Mouse (Mus musculus) neural tube, embryonic 11.5 days (tissue): ENCODE data around the gene Pard3b. TPM values are rescaled to one million over a fixed set of nuclear protein-coding genes. Genes with fewer than 3 reads are reported as not detected.

ENCODE experiments used
- ATAC-seq: fragments of 200-750 bp; cut with Nextera tagmentation; 2 replicates; pipeline ENCODE4 v1.8.0; 2017; ENCODE audit warnings: moderate number of reproducible peaks, mild to moderate bottlenecking, moderate TSS enrichment, moderate library complexity; ENCODE audit not compliant: insufficient read depth, low FRiP score, low TSS enrichment
- DNase-seq: peaks from one replicate; pipeline ENCODE4 v3.0.0-alpha.2; 2015; ENCODE audit warnings: low spot score
- H3K27ac ChIP-seq: fragments of 300-500 bp; sonication (generic); 2 replicates; pipeline ENCODE4 v1.5.1; 2014; ENCODE audit warnings: low read depth, mild to moderate bottlenecking, low read length
- H3K27me3 ChIP-seq: fragments of 300-500 bp; sonication (generic); 2 replicates; pipeline ENCODE4 v1.6.1; 2014; ENCODE audit warnings: mild to moderate bottlenecking, low read length, mixed read lengths; ENCODE audit not compliant: control insufficient read depth, insufficient read depth
- H3K36me3 ChIP-seq: fragments of 300-500 bp; sonication (generic); 2 replicates; pipeline ENCODE4 v1.6.1; 2014; ENCODE audit warnings: mild to moderate bottlenecking, low read length, moderate library complexity, mixed read lengths; ENCODE audit not compliant: control insufficient read depth, insufficient read depth
- H3K4me1 ChIP-seq: fragments of 300-500 bp; sonication (generic); 2 replicates; pipeline ENCODE4 v1.6.1; 2014; ENCODE audit warnings: low read length, mixed read lengths; ENCODE audit not compliant: control insufficient read depth, insufficient read depth
- H3K4me2 ChIP-seq: fragments of 300-500 bp; sonication (generic); 2 replicates; pipeline ENCODE4 v1.6.1; 2014; ENCODE audit warnings: low read depth, mild to moderate bottlenecking, moderate library complexity
- H3K4me3 ChIP-seq: fragments of 300-500 bp; sonication (generic); 2 replicates; pipeline ENCODE4 v1.5.1; 2014; ENCODE audit warnings: low read depth, low read length
- H3K9ac ChIP-seq: fragments of 300-500 bp; sonication (generic); 2 replicates; pipeline ENCODE4 v1.6.1; 2014; ENCODE audit warnings: mild to moderate bottlenecking, low read length
- H3K9me3 ChIP-seq: fragments of 300-500 bp; sonication (generic); 2 replicates; pipeline ENCODE4 v1.6.1; 2016; ENCODE audit warnings: low read length; ENCODE audit not compliant: control insufficient read depth
- WGBS: fragments of 180-500 bp; shearing (Covaris S2); extraction: QIAGEN DNeasy Blood & Tissue Kit; methylation state at CpG from one replicate; pipeline ENCODE4 v1.1.7; 2014; 5-methylcytosine and 5-hydroxymethylcytosine counted together
- polyA plus RNA-seq: library from polyadenylated mRNA; unstranded; fragments of >200 nt; fragmentation: Nextera tagmentation; extraction: Ambion mirVana; gene quantifications from 2 replicates; pipeline ENCODE4 v1.2.1, GENCODE M21; 2014

Pard3b gene
- polyA plus RNA-seq, 1 experiment from 2014 or later = 12.6 TPM

DNA sequence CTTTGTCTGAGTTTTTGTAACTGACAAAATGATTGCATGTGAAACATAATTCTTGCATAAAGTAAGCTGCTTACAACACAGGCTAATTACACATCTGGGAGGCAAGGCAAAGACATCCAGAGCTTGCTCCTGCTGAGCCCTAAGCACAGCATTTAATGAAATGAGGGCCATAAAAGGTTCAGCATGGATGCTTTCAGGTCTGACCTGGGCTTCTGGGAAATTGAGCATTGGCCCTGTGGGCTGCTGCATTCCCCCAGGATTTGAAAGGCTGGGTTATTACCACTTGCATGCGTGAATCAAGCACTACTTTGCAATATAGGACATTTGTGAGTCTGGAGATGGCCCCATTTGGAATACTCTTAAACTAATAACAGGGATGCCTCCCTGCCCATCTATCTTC lies 552.2 kb downstream of the Pard3b start:
- no peak overlapping the region for H3K4me3 ChIP-seq
- peak; percentile 31 for DNase-seq
- WGBS = 8% methylated on average over 1 of the region's 1 CpGs

DNA sequence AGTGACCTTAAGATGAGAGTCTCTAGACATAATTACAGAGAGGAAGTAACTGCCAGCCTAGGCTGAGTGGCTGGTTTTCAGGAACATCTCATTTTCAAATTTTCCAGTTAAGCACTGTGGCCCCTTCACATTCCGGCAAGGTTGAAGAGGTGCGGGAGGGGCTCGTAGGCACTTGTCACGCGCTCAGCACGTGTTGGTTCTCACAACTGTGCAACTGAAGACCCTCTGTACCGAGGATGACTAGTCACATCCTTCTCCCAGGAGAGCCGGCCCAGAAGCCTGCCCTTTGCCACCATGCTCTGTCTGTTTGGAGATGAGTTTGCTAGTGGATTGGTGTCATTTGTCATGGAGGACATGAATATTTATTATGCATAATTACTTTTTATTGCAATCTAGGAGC lies 558.9 kb downstream of the Pard3b start:
- no peak overlapping the region for H3K4me2 ChIP-seq
- ATAC-seq (no peak), DNase-seq (peak; percentile 11)
- H3K27ac ChIP-seq = no peak overlapping the region
- no peaks in the 10 kb centered on the region for H3K4me1 ChIP-seq
- H3K27me3 ChIP-seq = no peaks in the 10 kb centered on the region
- H3K4me3 ChIP-seq = no peak overlapping the region
- H3K9me3 ChIP-seq = no peaks in the 10 kb centered on the region
- no peaks in the 10 kb centered on the region for H3K36me3 ChIP-seq
- H3K9ac ChIP-seq = no peak overlapping the region
- WGBS = 72% methylated on average over 8 of the region's 8 CpGs

More for the DNA sequence above, 552.2 kb downstream of the Pard3b start:
- Histone ChIP-seq H3K4me2 (no peak overlapping the region), H3K4me1 (no peaks in the 10 kb centered on the region), H3K36me3 (no peaks in the 10 kb centered on the region), H3K9ac (no peak overlapping the region), H3K27me3 (no peaks in the 10 kb centered on the region), H3K9me3 (no peaks in the 10 kb centered on the region), H3K27ac (no peak overlapping the region)
- ATAC-seq = no peak

- Histone ChIP-seq H3K36me3 (no peaks in the 10 kb centered on the region), H3K4me2 (no peak overlapping the region), H3K4me1 (no peaks in the 10 kb centered on the region), H3K27ac (no peak overlapping the region), H3K9ac (no peak overlapping the region), H3K4me3 (no peak overlapping the region), H3K27me3 (no peaks in the 10 kb centered on the region), H3K9me3 (no peaks in the 10 kb centered on the region)
- ATAC-seq (no peak), DNase-seq (no peak)
- 83% methylated on average over 1 of the region's 1 CpGs for whole genome bisulfite sequencing
These were observed 562.3 kb downstream of the Pard3b start for GRCm38 (mm10) chr1:62200919-62201318.

- Histone ChIP-seq H3K27me3 (no peaks in the 10 kb centered on the region), H3K4me3 (no peak overlapping the region), H3K36me3 (no peaks in the 10 kb centered on the region), H3K4me1 (no peaks in the 10 kb centered on the region), H3K27ac (no peak overlapping the region), H3K4me2 (no peak overlapping the region), H3K9me3 (no peaks in the 10 kb centered on the region), H3K9ac (no peak overlapping the region)
- ATAC-seq (no peak), DNase-seq (no peak)
- WGBS = 71% methylated on average over 2 of the region's 2 CpGs
These were observed 563.1 kb downstream of the Pard3b start for GRCm38 (mm10) chr1:62201686-62202257.

GRCm38 (mm10) chr1:62213285-62213684 lies 574.7 kb downstream of the Pard3b start:
- H3K4me3 ChIP-seq = no peak overlapping the region
- no peak overlapping the region for H3K27ac ChIP-seq
- H3K9ac ChIP-seq = no peak overlapping the region
- H3K9me3 ChIP-seq = no peaks in the 10 kb centered on the region
- WGBS = 78% methylated on average over 2 of the region's 2 CpGs
- DNase-seq = no peak
- no peaks in the 10 kb centered on the region for H3K27me3 ChIP-seq
- ATAC-seq = no peak
- no peaks in the 10 kb centered on the region for H3K4me1 ChIP-seq
- H3K4me2 ChIP-seq = no peak overlapping the region
- H3K36me3 ChIP-seq = no peaks in the 10 kb centered on the region

DNA sequence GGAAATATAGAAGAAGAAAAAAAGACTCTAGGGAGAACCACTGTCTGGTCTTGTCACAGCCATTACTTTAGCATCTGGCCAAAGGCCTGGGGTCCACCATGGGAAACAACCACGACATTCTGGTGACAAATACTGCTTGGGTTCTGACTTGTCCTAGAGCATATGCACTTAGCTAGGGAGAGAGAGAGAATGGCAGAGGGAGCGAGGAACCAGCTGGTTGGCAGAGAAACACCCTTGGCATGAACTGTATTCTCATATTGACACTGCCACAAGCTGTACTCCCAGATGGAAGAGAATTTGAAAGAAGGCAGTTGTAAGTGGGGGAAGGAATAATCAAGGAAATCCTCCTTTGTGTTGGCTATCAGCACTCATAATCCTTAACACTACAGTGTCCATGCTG lies 577.2 kb downstream of the Pard3b start:
- DNase-seq (no peak), ATAC-seq (no peak)
- WGBS = 71% methylated on average over 2 of the region's 2 CpGs
- Histone ChIP-seq H3K27me3 (no peaks in the 10 kb centered on the region), H3K9ac (no peak overlapping the region), H3K36me3 (no peaks in the 10 kb centered on the region), H3K27ac (no peak overlapping the region), H3K9me3 (no peaks in the 10 kb centered on the region), H3K4me3 (no peak overlapping the region), H3K4me2 (no peak overlapping the region), H3K4me1 (no peaks in the 10 kb centered on the region)

DNA sequence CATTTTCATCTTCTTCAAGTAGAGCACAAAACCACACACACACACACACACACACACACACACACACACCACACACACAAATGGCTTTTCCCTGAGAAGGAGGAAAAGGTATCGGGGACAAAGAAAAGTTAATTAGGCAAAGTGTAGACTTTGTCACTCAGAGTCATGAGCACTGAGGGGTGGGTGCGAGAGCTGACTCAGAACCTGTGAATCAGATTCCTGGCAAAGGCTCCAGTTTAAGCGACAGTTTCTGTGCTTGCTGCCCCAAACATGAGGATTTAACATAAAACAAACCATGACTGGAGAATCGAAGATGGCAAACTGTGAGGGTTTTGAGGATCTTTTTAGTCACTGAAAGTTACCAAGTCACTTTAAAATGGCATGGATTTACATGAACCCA lies 577.9 kb downstream of the Pard3b start:
- Histone ChIP-seq H3K9ac (no peak overlapping the region), H3K4me2 (no peak overlapping the region), H3K27ac (no peak overlapping the region), H3K27me3 (no peaks in the 10 kb centered on the region), H3K9me3 (no peaks in the 10 kb centered on the region), H3K4me3 (no peak overlapping the region), H3K36me3 (no peaks in the 10 kb centered on the region), H3K4me1 (no peaks in the 10 kb centered on the region)
- WGBS = 71% methylated on average over 4 of the region's 4 CpGs
- DNase-seq (no peak), ATAC-seq (no peak)

DNA sequence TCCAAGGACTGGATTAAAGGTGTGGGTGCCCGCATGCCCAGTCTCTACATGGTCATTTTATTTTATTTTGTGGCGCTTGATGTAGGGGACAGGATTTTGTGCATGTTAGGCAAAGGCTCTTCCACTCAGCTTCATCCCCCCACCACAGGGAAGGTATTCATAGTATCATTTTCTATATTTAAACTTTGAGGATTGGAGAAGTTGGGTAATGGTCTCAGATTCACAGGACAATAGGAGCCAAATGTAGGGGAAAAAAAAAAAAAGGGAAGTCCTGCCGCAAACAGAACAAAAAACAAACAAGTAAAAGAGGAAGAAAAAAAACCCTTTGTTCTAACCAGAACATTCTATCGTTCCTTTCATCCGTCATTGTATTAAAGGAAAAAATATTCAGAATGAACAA lies 590.5 kb downstream of the Pard3b start:
- ATAC-seq (no peak), DNase-seq (no peak)
- Histone ChIP-seq H3K9me3 (no peaks in the 10 kb centered on the region), H3K4me1 (no peaks in the 10 kb centered on the region), H3K27me3 (no peaks in the 10 kb centered on the region), H3K9ac (no peak overlapping the region), H3K4me2 (no peak overlapping the region), H3K4me3 (no peak overlapping the region), H3K27ac (no peak overlapping the region), H3K36me3 (no peaks in the 10 kb centered on the region)
- 86% methylated on average over 5 of the region's 5 CpGs for WGBS

GRCm38 (mm10) chr1:62234039-62234438 lies 595.4 kb downstream of the Pard3b start:
- Histone ChIP-seq H3K36me3 (no peaks in the 10 kb centered on the region), H3K4me2 (no peak overlapping the region), H3K4me3 (no peak overlapping the region), H3K9ac (no peak overlapping the region), H3K4me1 (no peaks in the 10 kb centered on the region), H3K27ac (no peak overlapping the region), H3K27me3 (no peaks in the 10 kb centered on the region), H3K9me3 (no peaks in the 10 kb centered on the region)
- WGBS = 45% methylated on average over 1 of the region's 1 CpGs
- ATAC-seq = no peak
- DNase-seq = no peak
